Mouse (Mus musculus): ENCODE data around the gene Adrm1.

Gene Adrm1

GRCm38 (mm10) chr2:180219145-180219943 lies 48.1 kb downstream of the Adrm1 start:
- no peak for DNase-seq

DNA sequence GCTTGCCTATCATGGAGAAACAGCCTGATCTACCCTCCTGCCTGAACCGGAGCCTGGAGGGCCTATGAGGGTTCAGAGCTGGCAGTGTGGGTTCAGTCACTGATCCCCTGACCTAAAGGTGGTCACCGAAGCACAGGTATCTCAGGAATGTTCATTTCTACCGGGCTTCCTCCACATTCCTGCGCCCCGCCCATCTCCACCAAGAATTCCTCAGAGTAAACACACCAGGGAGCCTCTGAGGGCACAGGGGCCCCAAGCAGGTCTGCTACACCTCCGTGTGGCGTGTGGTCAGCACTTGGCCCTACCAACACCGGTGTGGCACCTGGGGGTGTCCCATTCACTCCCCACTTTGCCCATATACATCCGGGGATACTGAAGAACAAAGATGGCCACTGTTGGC lies 48.9 kb downstream of the Adrm1 start:
- DNase-seq = no peak

DNA sequence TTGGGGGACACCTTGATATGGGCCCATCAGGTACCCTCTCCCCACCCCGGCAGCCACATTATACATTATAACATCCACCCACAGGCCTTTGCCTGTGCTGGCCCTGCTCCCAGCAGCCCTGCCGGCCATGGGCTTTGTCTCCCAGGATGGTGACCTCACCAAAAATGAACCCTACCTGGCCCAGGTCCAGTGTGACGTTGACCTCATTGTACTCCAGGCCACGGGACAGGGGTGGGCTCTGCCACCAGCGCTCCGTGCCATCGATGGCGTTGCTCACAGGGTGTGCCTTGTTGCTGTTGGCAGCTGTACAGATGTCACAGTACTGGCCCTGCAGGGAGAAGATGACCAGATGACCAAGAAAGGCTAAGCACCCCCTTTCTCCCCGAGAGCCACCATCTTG lies 49.8 kb downstream of the Adrm1 start:
- DNase-seq = no peak

GRCm38 (mm10) chr2:180222250-180222649 lies 51.0 kb downstream of the Adrm1 start:
- DNase-seq = no peak

GRCm38 (mm10) chr2:180224647-180225043 lies 53.4 kb downstream of the Adrm1 start:
- no peak for DNase-seq

DNA sequence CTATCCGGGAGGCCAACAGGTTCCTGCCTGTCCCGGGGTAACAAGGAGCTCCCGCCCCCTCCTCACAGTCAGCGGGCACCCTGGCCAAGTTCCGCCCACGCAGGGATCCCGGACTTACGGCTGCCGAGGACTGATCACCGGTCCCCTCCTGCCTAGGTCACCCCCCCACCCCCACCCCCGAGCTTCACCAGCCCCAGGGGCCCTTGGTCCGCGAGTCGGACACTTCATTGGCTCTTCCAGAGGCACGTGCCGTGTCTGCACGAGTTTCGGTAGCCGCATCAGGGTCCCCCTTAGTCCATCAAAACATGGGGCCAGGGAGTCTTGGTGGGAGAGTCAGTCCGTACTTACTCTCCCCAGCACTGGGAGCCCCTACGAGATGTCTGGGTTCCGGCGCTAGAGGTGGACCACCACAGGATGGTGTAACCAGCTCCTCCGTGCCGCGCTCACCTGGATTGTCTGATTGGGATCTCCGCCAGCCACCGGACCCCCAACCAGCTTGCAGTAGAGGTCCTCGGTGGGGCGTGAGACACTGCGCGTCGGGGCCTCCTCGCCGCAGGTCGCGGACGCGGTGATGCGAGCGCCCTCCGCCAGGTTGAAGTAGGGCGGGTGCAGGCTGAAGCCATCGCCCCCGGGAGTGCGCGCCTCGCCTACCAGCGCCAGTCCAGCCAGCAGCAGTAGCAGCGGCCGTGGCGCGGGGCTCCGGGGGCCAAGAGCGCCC lies 53.9 kb downstream of the Adrm1 start:
- no peak for DNase-seq
